Mouse (Mus musculus): Measurements from ENCODE around the gene Spint4.

DNA sequence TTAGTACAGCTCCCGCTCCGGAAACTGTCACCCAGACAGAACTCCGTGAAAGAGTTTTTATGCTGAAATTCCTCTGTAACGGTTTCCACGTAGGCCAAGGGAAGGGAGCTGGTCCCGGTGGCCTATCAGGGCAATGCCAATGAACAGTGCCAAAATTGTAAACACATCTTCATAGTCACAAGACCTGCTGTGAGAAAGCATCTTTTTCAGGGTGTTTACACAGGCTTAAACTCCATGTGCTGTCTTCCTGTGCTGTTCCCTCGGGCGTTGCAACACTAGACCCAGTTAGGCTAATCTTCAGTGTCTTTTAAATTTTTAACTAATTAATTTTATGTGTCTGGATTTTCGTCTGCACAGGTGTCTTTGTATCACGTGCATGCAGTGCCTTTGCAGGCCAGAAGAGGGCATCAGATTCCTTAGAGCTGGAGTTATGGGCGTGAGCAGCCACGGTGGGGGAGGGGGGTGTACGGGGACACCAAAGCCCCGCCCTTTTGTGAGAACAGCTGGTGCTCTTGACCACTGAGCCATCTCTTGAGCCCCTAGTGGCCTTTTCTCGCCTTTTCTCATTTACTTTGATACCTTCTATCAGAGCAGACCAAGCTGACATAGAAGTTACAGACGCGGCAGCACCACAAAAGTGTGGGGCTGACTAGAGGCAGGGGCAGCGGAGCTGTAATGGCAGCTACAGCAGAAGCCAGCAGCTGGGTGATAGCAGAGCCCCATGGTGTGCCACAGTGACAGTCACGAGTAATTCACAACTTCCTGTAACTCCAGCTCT lies 19.3 kb upstream of the Spint4 start:
- TF ChIP-seq CTCF (IDR thresholded peaks at IDR 0.05; ENCODE audit: extremely low read depth, insufficient read depth, low read length) (peak; percentile 65), POLR2A (IDR thresholded peaks at IDR 0.05; ENCODE audit: extremely low read depth, insufficient read depth, low read length) (no peak)
